In genomic region chr7:114492540-114492939, GRCm38 (mm10) we compare ENCODE assay signal across 15 mouse cellular contexts.
"Had no signal": no experiment of that assay in that cellular context is flagged by ENCODE, and none has a peak within 500 bp of the region (broad histone marks: within the 10 kb centered on the region; RNA-seq: fewer than 3 reads in every experiment).

No protein-coding gene starts in this region.

- H3K4me1 ChIP-seq: neural tube, embryonic 13.5 days; neural tube, embryonic 15.5 days; stomach, embryonic 15.5 days had no signal

- H3K27ac ChIP-seq: neural tube, embryonic 13.5 days; neural tube, embryonic 15.5 days; stomach, embryonic 15.5 days; stomach, postnatal 0 days had no signal

- H3K9ac ChIP-seq: neural tube, embryonic 13.5 days; neural tube, embryonic 15.5 days; stomach, embryonic 15.5 days had no signal

- DNase-seq: retina, postnatal 1 day; right cerebral cortex, adult 18-20 months; right cerebral cortex, postnatal 14 days; right cerebral cortex, postnatal 25 days; right cerebral cortex, postnatal 4 days; spleen, adult 18-20 months; thymus, adult 18-20 months; thymus, adult 2 months; thymus, postnatal 14 days; thymus, postnatal 25 days; thymus, postnatal 4 days had no signal

- H3K4me3 ChIP-seq: neural tube, embryonic 13.5 days; neural tube, embryonic 15.5 days; stomach, embryonic 15.5 days had no signal

- H3K9me3 ChIP-seq: neural tube, embryonic 13.5 days; neural tube, embryonic 15.5 days; stomach, embryonic 15.5 days had no signal

- H3K4me2 ChIP-seq: neural tube, embryonic 13.5 days; neural tube, embryonic 15.5 days; stomach, embryonic 15.5 days had no signal

- H3K36me3 ChIP-seq: neural tube, embryonic 13.5 days; neural tube, embryonic 15.5 days; stomach, embryonic 15.5 days had no signal

- H3K27me3 ChIP-seq: neural tube, embryonic 13.5 days; neural tube, embryonic 15.5 days; stomach, embryonic 15.5 days had no signal
